ENCODE assay signal across 13 mouse cellular contexts in genomic region chr3:151000217-151000616, GRCm38 (mm10).
DNase-seq lines count a peak whose midpoint lies in the region; ATAC-seq lines count a peak whose summit lies in the region.
"Had no signal": no experiment of that assay in that cellular context is flagged by ENCODE, and none has a peak within 500 bp of the region (broad histone marks: within the 10 kb centered on the region; RNA-seq: fewer than 3 reads in every experiment).

No protein-coding gene starts in this region.

- H3K36me3 ChIP-seq in hindbrain, embryonic 13.5 days = no peaks in the 10 kb centered on the region
- H3K36me3 ChIP-seq: heart, embryonic 13.5 days; limb, embryonic 13.5 days had no signal

- intact Hi-C loops in left cerebral cortex, postnatal 25 days (cut with DNase I) = no loop called here

- H3K9me3 ChIP-seq in hindbrain, embryonic 13.5 days = no peaks in the 10 kb centered on the region
- H3K9me3 ChIP-seq: heart, embryonic 13.5 days; limb, embryonic 13.5 days had no signal

- no peak overlapping the region for H3K4me3 ChIP-seq in hindbrain, embryonic 13.5 days
- H3K4me3 ChIP-seq: heart, embryonic 13.5 days; limb, embryonic 13.5 days had no signal

- WGBS in hindbrain, embryonic 13.5 days = 6% methylated on average over 5 of the region's 5 CpGs

- no peaks in the 10 kb centered on the region for H3K27me3 ChIP-seq in hindbrain, embryonic 13.5 days
- H3K27me3 ChIP-seq: heart, embryonic 13.5 days; limb, embryonic 13.5 days had no signal

- H3K27ac ChIP-seq in hindbrain, embryonic 13.5 days = no peak overlapping the region
- H3K27ac ChIP-seq: heart, embryonic 13.5 days; limb, embryonic 13.5 days had no signal

- 0 out of 2 replicates have a peak, but pooled peaks cover 2% of the 10 kb centered on the region for H3K4me1 ChIP-seq in hindbrain, embryonic 13.5 days (replicated peaks)
- H3K4me1 ChIP-seq: limb, embryonic 13.5 days had no signal

- H3K4me2 ChIP-seq in hindbrain, embryonic 13.5 days = no peak overlapping the region
- H3K4me2 ChIP-seq: heart, embryonic 13.5 days; limb, embryonic 13.5 days had no signal

- H3K9ac ChIP-seq in hindbrain, embryonic 13.5 days = no peak overlapping the region
- H3K9ac ChIP-seq: heart, embryonic 13.5 days; limb, embryonic 13.5 days had no signal

- peak; percentile 49; the same call in 1 of the 2 replicates for ATAC-seq in hindbrain, embryonic 13.5 days (ENCODE audit: low FRiP score)
- ATAC-seq in megakaryocyte-erythroid progenitor cell, adult 5-6 weeks (replicated peaks; ENCODE audit: low FRiP score, low TSS enrichment, poor library complexity, severe bottlenecking) = no peak

- DNase-seq in kidney, adult 9 months = peak; percentile 1
- DNase-seq in kidney, adult 8-10 months = no peak
- peak; percentile 6 for DNase-seq in 3T3-L1 (ENCODE audit: low read depth, low spot score)
- peak; percentile 46 for DNase-seq in Muller cell, postnatal 12 days (ENCODE audit: inconsistent ontology term)
- DNase-seq in left cerebral cortex, postnatal 25 days (ENCODE audit: low spot score in 2 of 2) = no peak
- DNase-seq in lung, postnatal 14 days = no peak
- DNase-seq: cerebellum, adult 9-11 months; gastrocnemius, postnatal 10 days; layer of hippocampus, adult 9-11 months had no signal

Comparison
In these comparisons a context has a peak if more than half of its experiments do, and no peak if none do; other contexts are left out.
1. DNase-seq: peak in kidney, adult 9 months (single experiment), 3T3-L1 (single experiment) and Muller cell, postnatal 12 days (single experiment); none in kidney, adult 8-10 months (0 of 2), left cerebral cortex, postnatal 25 days (0 of 2) and lung, postnatal 14 days (single experiment).